Mouse (Mus musculus): ENCODE data around the gene Sowaha.
A peak's percentile ranks its signal among the peaks of the same experiment; 100 is the strongest.

The Sowaha gene

GRCm38 (mm10) chr11:53479783-53480301 is at the start of gene Sowaha, which contains the start of gene Gm9945:
Gene Sowaha, minus strand, starts transcription at chr11:53480274.
Gene Gm9945, plus strand, starts transcription at chr11:53480166.
- DNase-seq: no peak

- no peak for DNase-seq
Observed at GRCm38 (mm10) chr11:53529253-53529557, 49.1 kb upstream of the Sowaha start.

- no peak for DNase-seq
Observed at GRCm38 (mm10) chr11:53528397-53529252, 48.6 kb upstream of the Sowaha start.

- no peak for DNase-seq
Observed at GRCm38 (mm10) chr11:53525461-53525860, 45.4 kb upstream of the Sowaha start.

GRCm38 (mm10) chr11:53524905-53525304 is 44.8 kb upstream of the Sowaha start:
- no peak for DNase-seq

- no peak for DNase-seq
Observed at GRCm38 (mm10) chr11:53523545-53524405, 43.7 kb upstream of the Sowaha start.

GRCm38 (mm10) chr11:53522930-53523329 is 42.9 kb upstream of the Sowaha start:
- peak; percentile 75 for DNase-seq

- no peak for DNase-seq
Observed at GRCm38 (mm10) chr11:53522362-53522761, 42.3 kb upstream of the Sowaha start.

- no peak for DNase-seq
Observed at GRCm38 (mm10) chr11:53521821-53522131, 41.7 kb upstream of the Sowaha start.

GRCm38 (mm10) chr11:53521120-53521820 is 41.2 kb upstream of the Sowaha start:
- no peak for DNase-seq

GRCm38 (mm10) chr11:53520122-53520978 is 40.3 kb upstream of the Sowaha start:
- DNase-seq: peak; percentile 81

GRCm38 (mm10) chr11:53519207-53520121 is 39.4 kb upstream of the Sowaha start, which contains the start of gene Sept8:
Gene Sept8, plus strand, starts transcription at chr11:53519257.
- DNase-seq: peak; percentile 81

GRCm38 (mm10) chr11:53518759-53519158 is 38.7 kb upstream of the Sowaha start:
- DNase-seq: no peak

- no peak for DNase-seq
Observed at GRCm38 (mm10) chr11:53516775-53517627, 36.9 kb upstream of the Sowaha start.

- no peak for DNase-seq
Observed at GRCm38 (mm10) chr11:53510351-53510750, 30.3 kb upstream of the Sowaha start.

- DNase-seq: no peak
Observed at GRCm38 (mm10) chr11:53508591-53508990, 28.5 kb upstream of the Sowaha start.

- no peak for DNase-seq
Observed at GRCm38 (mm10) chr11:53508152-53508551, 28.1 kb upstream of the Sowaha start.

GRCm38 (mm10) chr11:53507098-53507805 is 27.2 kb upstream of the Sowaha start:
- DNase-seq: no peak

- no peak for DNase-seq
Observed at GRCm38 (mm10) chr11:53505026-53505663, 25.1 kb upstream of the Sowaha start.

Data from right cerebral cortex, postnatal 25 days (tissue).